Mouse (Mus musculus) stomach, postnatal 0 days (tissue): ENCODE measurements around the gene Syn2. TPM values are rescaled to one million over a fixed set of nuclear protein-coding genes. Genes with fewer than 3 reads are reported as not detected.
A peak's percentile ranks its signal among the peaks of the same experiment; 100 is the strongest.

Experiments
- ATAC-seq: fragments of 200-750 bp; cut with Nextera tagmentation; 2 replicates; pipeline ENCODE4 v1.8.0; 2017; ENCODE audit not compliant: low FRiP score, low TSS enrichment
- DNase-seq: peaks from one replicate; pipeline ENCODE4 v3.0.0-alpha.2; 2016; ENCODE audit warnings: low spot score
- H3K27ac ChIP-seq: fragments of 300-500 bp; sonication (generic); replicated peaks from 2 replicates; pipeline ENCODE4 v1.5.1; 2014; ENCODE audit warnings: mild to moderate bottlenecking, control low read depth
- H3K27me3 ChIP-seq: fragments of 300-500 bp; sonication (generic); 2 replicates; pipeline ENCODE4 v1.6.1; 2014; ENCODE audit warnings: low read length; ENCODE audit not compliant: control insufficient read depth, insufficient read depth
- H3K36me3 ChIP-seq: fragments of 300-500 bp; sonication (generic); 2 replicates; pipeline ENCODE4 v1.6.1; 2014; ENCODE audit warnings: low read length, mixed read lengths; ENCODE audit not compliant: control insufficient read depth, insufficient read depth
- H3K4me1 ChIP-seq: fragments of 300-500 bp; sonication (generic); replicated peaks from 2 replicates; pipeline ENCODE4 v1.6.1; 2014; ENCODE audit warnings: antibody characterized with exemption; ENCODE audit not compliant: control insufficient read depth, insufficient read depth
- H3K4me2 ChIP-seq: fragments of 300-500 bp; sonication (generic); replicated peaks from 2 replicates; pipeline ENCODE4 v1.6.1; 2014; ENCODE audit warnings: low read depth, mild to moderate bottlenecking, control low read depth, moderate library complexity
- H3K4me3 ChIP-seq: fragments of 300-500 bp; sonication (generic); 2 replicates; pipeline ENCODE4 v1.5.1; 2014; ENCODE audit warnings: low read depth, low read length, control low read depth
- H3K9ac ChIP-seq: fragments of 300-500 bp; sonication (generic); 2 replicates; pipeline ENCODE4 v1.6.1; 2014; ENCODE audit warnings: mild to moderate bottlenecking, low read length, control low read depth, mixed read lengths
- H3K9me3 ChIP-seq: fragments of 300-500 bp; sonication (generic); 2 replicates; pipeline ENCODE4 v1.6.1; 2016; ENCODE audit warnings: low read length; ENCODE audit not compliant: control insufficient read depth
- CTCF ChIP-seq: IDR thresholded peaks from 2 replicates; pipeline ENCODE4 v1.5.1; 2016; ENCODE audit warnings: antibody characterized with exemption, low read depth, mild to moderate bottlenecking, moderate library complexity
- EP300 ChIP-seq: optimal IDR thresholded peaks from 2 replicates; pipeline ENCODE3; 2016; ENCODE audit warnings: antibody characterized with exemption
- WGBS: fragments of 180-500 bp; shearing (Covaris S2); extraction: QIAGEN DNeasy Blood & Tissue Kit; methylation state at CpG from one replicate; pipeline ENCODE4 v1.1.7; 2014; 5-methylcytosine and 5-hydroxymethylcytosine counted together
- polyA plus RNA-seq: library from polyadenylated mRNA; unstranded; fragments of >200 nt; fragmentation: Nextera tagmentation; extraction: Ambion mirVana; gene quantifications from 2 replicates; pipeline ENCODE4 v1.2.1, GENCODE M21; 2015

The Syn2 gene
- polyA plus RNA-seq, 1 experiment from 2014 or later: 4.5 TPM

- Histone ChIP-seq H3K4me3 (no peak overlapping the region), H3K27me3 (no peaks in the 10 kb centered on the region), H3K4me1 (no peaks in the 10 kb centered on the region), H3K9ac (no peak overlapping the region), H3K36me3 (no peaks in the 10 kb centered on the region), H3K27ac (no peak overlapping the region), H3K9me3 (no peaks in the 10 kb centered on the region), H3K4me2 (no peak overlapping the region)
- no peak for ATAC-seq
- 50% methylated on average over 1 of the region's 1 CpGs for WGBS
- TF ChIP-seq CTCF (no peak), EP300 (no peak)
- no peak for DNase-seq
These were observed 23.3 kb upstream of the Syn2 start for GRCm38 (mm10) chr6:115111426-115111825.

GRCm38 (mm10) chr6:115122181-115122580 lies 12.5 kb upstream of the Syn2 start:
- no peak for ATAC-seq
- Histone ChIP-seq H3K4me2 (no peak overlapping the region), H3K27ac (no peak overlapping the region), H3K9me3 (no peaks in the 10 kb centered on the region), H3K4me3 (no peak overlapping the region), H3K9ac (no peak overlapping the region), H3K27me3 (no peaks in the 10 kb centered on the region), H3K36me3 (no peaks in the 10 kb centered on the region), H3K4me1 (no peaks in the 10 kb centered on the region)
- DNase-seq: no peak
- TF ChIP-seq CTCF (no peak), EP300 (no peak)
- WGBS: 78% methylated on average over 4 of the region's 4 CpGs

GRCm38 (mm10) chr6:115123262-115124201 lies 11.2 kb upstream of the Syn2 start:
- Histone ChIP-seq H3K4me1 (no peaks in the 10 kb centered on the region), H3K4me2 (0 out of 2 replicates have a peak overlapping the region, but pooled peaks have one; percentile 17), H3K4me3 (0 out of 2 replicates have a peak overlapping the region, but pooled peaks have one; percentile 2), H3K27ac (no peak overlapping the region), H3K9me3 (no peaks in the 10 kb centered on the region), H3K9ac (no peak overlapping the region), H3K27me3 (no peaks in the 10 kb centered on the region), H3K36me3 (no peaks in the 10 kb centered on the region)
- no peak for ATAC-seq
- WGBS: 24% methylated on average over 10 of the region's 10 CpGs
- no peak for DNase-seq
- no peak for TF ChIP-seq EP300
- no peak for TF ChIP-seq CTCF

GRCm38 (mm10) chr6:115124675-115125357 lies 9.9 kb upstream of the Syn2 start:
- Histone ChIP-seq H3K9ac (no peak overlapping the region), H3K27me3 (no peaks in the 10 kb centered on the region), H3K4me1 (no peaks in the 10 kb centered on the region), H3K36me3 (no peaks in the 10 kb centered on the region), H3K4me2 (no peak overlapping the region), H3K4me3 (no peak overlapping the region), H3K9me3 (no peaks in the 10 kb centered on the region), H3K27ac (no peak overlapping the region)
- TF ChIP-seq EP300 (no peak), CTCF (no peak)
- DNase-seq (no peak), ATAC-seq (no peak)
- WGBS: 39% methylated on average over 2 of the region's 2 CpGs

- Histone ChIP-seq H3K27ac (no peak overlapping the region), H3K9ac (no peak overlapping the region), H3K4me2 (no peak overlapping the region), H3K27me3 (no peaks in the 10 kb centered on the region), H3K4me1 (no peaks in the 10 kb centered on the region), H3K4me3 (no peak overlapping the region), H3K9me3 (no peaks in the 10 kb centered on the region), H3K36me3 (no peaks in the 10 kb centered on the region)
- TF ChIP-seq CTCF (no peak), EP300 (no peak)
- DNase-seq: no peak
- no peak for ATAC-seq
- 65% methylated on average over 1 of the region's 1 CpGs for WGBS
These were observed 9.4 kb upstream of the Syn2 start for GRCm38 (mm10) chr6:115125358-115125720.
